Mouse (Mus musculus) hindbrain, embryonic 10.5 days (tissue): Measurements from ENCODE around the gene Tff1. TPM values are rescaled to one million over a fixed set of nuclear protein-coding genes. Genes with fewer than 3 reads are reported as not detected.

Source experiments
- DNase-seq: peaks from one replicate; pipeline ENCODE4 v3.0.0-alpha.2; 2017; ENCODE audit warnings: low spot score
- H3K27ac ChIP-seq: fragments of 300-500 bp; sonication (generic); 2 replicates; pipeline ENCODE4 v1.5.1; 2016; ENCODE audit warnings: mild to moderate bottlenecking, moderate library complexity
- H3K27me3 ChIP-seq: fragments of 300-500 bp; sonication (generic); 2 replicates; pipeline ENCODE4 v1.6.1; 2016; ENCODE audit warnings: mild to moderate bottlenecking; ENCODE audit not compliant: poor library complexity, insufficient read depth, severe bottlenecking
- H3K36me3 ChIP-seq: fragments of 300-500 bp; sonication (generic); 2 replicates; pipeline ENCODE4 v1.6.1; 2016; ENCODE audit warnings: mild to moderate bottlenecking, moderate library complexity
- H3K4me1 ChIP-seq: fragments of 300-500 bp; sonication (generic); replicated peaks from 2 replicates; pipeline ENCODE4 v1.6.1; 2016; ENCODE audit warnings: mild to moderate bottlenecking
- H3K4me3 ChIP-seq: fragments of 300-500 bp; sonication (generic); 2 replicates; pipeline ENCODE4 v1.5.1; 2016; ENCODE audit warnings: mild to moderate bottlenecking, moderate library complexity
- H3K9me3 ChIP-seq: fragments of 300-500 bp; sonication (generic); 2 replicates; pipeline ENCODE4 v1.6.1; 2016; ENCODE audit warnings: mild to moderate bottlenecking, moderate library complexity
- WGBS: fragments of 180-500 bp; shearing (Covaris S2); methylation state at CpG from one replicate; pipeline ENCODE4 v1.1.7; 2016; 5-methylcytosine and 5-hydroxymethylcytosine counted together
- polyA plus RNA-seq: library from polyadenylated mRNA; unstranded; fragments of >200 nt; fragmentation: Nextera tagmentation; extraction: Ambion mirVana; gene quantifications from 2 replicates; pipeline ENCODE4 v1.2.1, GENCODE M21; 2016

Tff1 gene
- polyA plus RNA-seq = not detected in 2 replicates

- 91% methylated on average over 6 of the region's 6 CpGs for WGBS
- H3K4me3 ChIP-seq = no peak within 1 kb of the TSS
- 0 out of 2 replicates have a peak, but pooled peaks cover under 1% of the 10 kb centered on the region for H3K4me1 ChIP-seq
- no peak for DNase-seq
- no peaks in the 10 kb centered on the region for H3K36me3 ChIP-seq
- no peaks in the 10 kb centered on the region for H3K9me3 ChIP-seq
- H3K27me3 ChIP-seq = no peaks in the 10 kb centered on the region
- no peak within 1 kb of the TSS for H3K27ac ChIP-seq
These were observed at the start of gene Tff1 for GRCm38 (mm10) chr17:31165127-31165526. Gene Tff1, minus strand, starts transcription at chr17:31165277.

DNA sequence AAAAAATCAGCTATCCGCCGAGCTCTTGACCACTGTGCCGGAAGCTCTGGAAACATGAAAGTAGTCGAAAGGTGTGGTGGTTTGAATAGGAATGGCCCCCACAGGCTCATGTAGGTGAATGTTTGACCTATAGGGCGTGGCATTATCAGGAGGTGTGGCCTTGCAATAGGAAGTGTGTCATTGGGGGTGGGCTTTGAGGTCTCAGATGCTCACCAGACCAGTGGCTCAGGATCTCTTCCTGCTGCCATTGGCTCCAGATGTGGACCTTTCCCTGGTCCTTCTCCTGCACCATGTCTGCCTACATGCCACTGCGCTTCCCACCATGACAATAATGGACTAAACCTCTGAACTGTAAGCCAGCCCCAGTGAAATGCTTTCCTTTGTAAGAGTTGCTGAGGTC lies 46.8 kb upstream of the Tff1 start:
- no peak for DNase-seq
- H3K27ac ChIP-seq = no peak overlapping the region
- WGBS = 90% methylated on average over 6 of the region's 6 CpGs
- no peaks in the 10 kb centered on the region for H3K27me3 ChIP-seq
- H3K9me3 ChIP-seq = no peaks in the 10 kb centered on the region
- H3K4me3 ChIP-seq = no peak overlapping the region
- no peaks in the 10 kb centered on the region for H3K36me3 ChIP-seq
- H3K4me1 ChIP-seq = peaks cover 16% of the 10 kb centered on the region

DNA sequence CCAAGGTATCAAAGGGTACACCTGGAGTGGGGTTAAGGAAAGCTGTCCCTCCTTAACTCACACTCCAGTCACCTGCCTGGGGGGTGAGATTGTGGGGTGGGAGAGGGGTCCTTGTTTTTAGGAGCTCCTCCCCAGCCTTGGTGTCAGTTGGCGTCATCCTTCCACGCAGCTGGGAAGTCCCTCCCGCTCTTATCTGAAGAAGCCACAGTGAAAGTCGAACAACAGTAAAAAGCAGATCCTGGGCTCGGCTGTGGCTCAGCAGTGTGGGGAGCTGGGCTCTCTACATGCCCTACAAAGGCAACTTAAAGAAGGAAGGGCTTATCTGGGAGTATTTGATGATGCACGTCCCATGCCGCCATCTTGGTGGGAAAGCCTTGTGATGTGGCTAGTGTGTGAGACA lies 45.2 kb upstream of the Tff1 start:
- Histone ChIP-seq H3K4me1 (0 out of 2 replicates have a peak, but pooled peaks cover 3% of the 10 kb centered on the region), H3K4me3 (no peak overlapping the region), H3K27ac (no peak overlapping the region), H3K27me3 (no peaks in the 10 kb centered on the region), H3K36me3 (no peaks in the 10 kb centered on the region), H3K9me3 (no peaks in the 10 kb centered on the region)
- no peak for DNase-seq
- 92% methylated on average over 7 of the region's 7 CpGs for WGBS

DNA sequence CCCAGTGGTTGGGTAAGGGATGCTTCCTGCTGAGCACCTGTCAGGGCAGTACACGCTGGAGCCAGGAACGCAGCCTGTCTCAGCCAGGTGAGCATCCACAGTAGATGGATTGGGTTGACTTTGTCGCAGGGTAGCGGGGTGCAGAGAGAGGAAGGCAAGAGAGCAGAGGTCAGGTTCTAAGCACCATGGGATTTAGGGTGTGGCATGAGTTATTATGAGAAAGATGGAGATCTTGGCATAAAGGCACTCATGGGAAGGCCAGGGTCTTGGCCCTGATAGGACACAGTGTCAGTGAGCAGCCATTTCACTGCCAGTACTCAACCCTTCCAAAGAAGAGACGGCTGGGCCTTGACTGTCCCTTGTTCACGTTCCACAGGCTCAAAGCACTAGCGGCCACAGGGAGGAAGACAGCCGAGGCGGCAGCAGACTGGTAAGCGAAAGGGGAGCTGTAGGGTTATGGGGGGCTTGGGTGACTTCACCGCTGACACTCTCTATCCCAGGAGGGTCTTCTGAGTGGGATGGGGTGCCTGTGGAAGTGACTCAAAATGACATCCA lies 44.4 kb upstream of the Tff1 start:
- Histone ChIP-seq H3K4me1 (no peaks in the 10 kb centered on the region), H3K36me3 (no peaks in the 10 kb centered on the region), H3K27ac (no peak overlapping the region), H3K27me3 (no peaks in the 10 kb centered on the region), H3K4me3 (no peak overlapping the region), H3K9me3 (no peaks in the 10 kb centered on the region)
- 89% methylated on average over 11 of the region's 11 CpGs for WGBS
- DNase-seq = no peak

- Histone ChIP-seq H3K27ac (no peak overlapping the region), H3K9me3 (no peaks in the 10 kb centered on the region), H3K36me3 (no peaks in the 10 kb centered on the region), H3K4me1 (no peaks in the 10 kb centered on the region), H3K27me3 (no peaks in the 10 kb centered on the region), H3K4me3 (no peak overlapping the region)
- DNase-seq = no peak
- WGBS = 90% methylated on average over 8 of the region's 8 CpGs
These were observed 43.6 kb upstream of the Tff1 start for GRCm38 (mm10) chr17:31208654-31209053.

DNA sequence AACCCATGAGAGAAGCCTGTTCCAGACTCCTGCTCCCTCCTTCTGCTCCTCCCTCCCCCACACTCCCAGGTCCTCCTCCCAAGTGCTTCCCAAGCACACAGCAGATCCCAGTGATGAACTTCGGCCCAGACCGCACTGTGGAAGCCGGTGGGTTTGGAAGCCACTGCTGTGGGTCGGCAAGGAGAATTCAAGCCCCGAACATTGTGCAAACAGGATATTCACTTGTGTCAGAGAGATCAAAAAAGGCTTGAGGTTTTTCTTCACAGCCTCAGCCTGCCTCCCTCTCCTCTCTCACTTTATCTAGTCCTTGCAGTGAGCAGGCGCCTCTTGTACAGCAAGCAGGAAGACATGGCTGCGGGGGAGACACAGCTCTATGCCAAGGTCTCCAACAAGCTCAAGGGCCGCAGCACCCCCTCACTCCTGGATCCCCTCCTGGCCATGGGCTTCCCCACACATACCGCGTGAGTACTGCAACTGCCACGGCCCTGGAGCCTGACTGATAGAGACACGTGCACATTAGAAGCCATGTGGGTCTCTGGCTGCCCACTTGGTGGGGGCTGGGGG lies 42.8 kb upstream of the Tff1 start, which contains the start of gene Ubash3a:
Gene Ubash3a, plus strand, starts transcription at position 103 of the 564 bp plus-strand sequence.
- Histone ChIP-seq H3K4me3 (no peak within 1 kb of the TSS), H3K4me1 (no peaks in the 10 kb centered on the region)
- 83% methylated on average over 12 of the region's 12 CpGs for WGBS

GRCm38 (mm10) chr17:31198877-31199276 lies 33.8 kb upstream of the Tff1 start, which contains the start of gene Tmprss3:
Gene Tmprss3, minus strand, starts transcription at chr17:31198977.
- WGBS = 90% methylated on average over 11 of the region's 11 CpGs
- Histone ChIP-seq H3K27me3 (no peaks in the 10 kb centered on the region), H3K27ac (no peak within 1 kb of the TSS), H3K4me3 (no peak within 1 kb of the TSS), H3K36me3 (no peaks in the 10 kb centered on the region), H3K9me3 (no peaks in the 10 kb centered on the region), H3K4me1 (peaks cover 11% of the 10 kb centered on the region)
- no peak for DNase-seq

More for the DNA sequence above, 42.8 kb upstream of the Tff1 start, which contains the start of gene Ubash3a:
- H3K9me3 ChIP-seq = no peaks in the 10 kb centered on the region
- no peak for DNase-seq
- H3K36me3 ChIP-seq = no peaks in the 10 kb centered on the region
- H3K27me3 ChIP-seq = no peaks in the 10 kb centered on the region
- H3K27ac ChIP-seq = no peak within 1 kb of the TSS

DNA sequence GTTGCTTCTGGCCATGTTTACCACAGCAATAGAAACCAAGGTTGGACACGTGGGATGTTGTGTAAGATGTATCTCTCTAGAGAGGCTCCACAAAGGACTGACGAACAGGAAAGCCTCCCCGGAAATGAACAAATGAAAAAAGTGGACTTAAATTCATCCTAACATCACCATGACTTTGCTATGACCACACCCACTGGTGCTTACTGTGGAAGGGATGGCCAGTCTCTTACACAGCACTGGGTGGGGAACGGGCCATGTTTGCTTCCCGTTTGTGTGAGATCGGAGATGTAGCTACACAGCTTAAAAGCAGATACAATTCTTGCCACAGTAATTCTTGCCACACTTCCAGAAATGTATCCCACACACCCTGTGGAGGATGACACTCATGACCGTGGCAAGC lies 31.2 kb upstream of the Tff1 start:
- WGBS = 91% methylated on average over 7 of the region's 7 CpGs
- Histone ChIP-seq H3K36me3 (no peaks in the 10 kb centered on the region), H3K27me3 (no peaks in the 10 kb centered on the region)

GRCm38 (mm10) chr17:31195207-31195606 lies 30.1 kb upstream of the Tff1 start:
- WGBS = 90% methylated on average over 6 of the region's 6 CpGs
- H3K4me3 ChIP-seq = no peak overlapping the region
- H3K9me3 ChIP-seq = no peaks in the 10 kb centered on the region
- no peak overlapping the region for H3K27ac ChIP-seq
- DNase-seq = no peak
- no peaks in the 10 kb centered on the region for H3K27me3 ChIP-seq
- peaks cover 29% of the 10 kb centered on the region for H3K4me1 ChIP-seq
- H3K36me3 ChIP-seq = no peaks in the 10 kb centered on the region

More for the DNA sequence above, 31.2 kb upstream of the Tff1 start:
- Histone ChIP-seq H3K4me1 (peaks cover 29% of the 10 kb centered on the region), H3K4me3 (no peak overlapping the region), H3K9me3 (no peaks in the 10 kb centered on the region), H3K27ac (no peak overlapping the region)
- no peak for DNase-seq

DNA sequence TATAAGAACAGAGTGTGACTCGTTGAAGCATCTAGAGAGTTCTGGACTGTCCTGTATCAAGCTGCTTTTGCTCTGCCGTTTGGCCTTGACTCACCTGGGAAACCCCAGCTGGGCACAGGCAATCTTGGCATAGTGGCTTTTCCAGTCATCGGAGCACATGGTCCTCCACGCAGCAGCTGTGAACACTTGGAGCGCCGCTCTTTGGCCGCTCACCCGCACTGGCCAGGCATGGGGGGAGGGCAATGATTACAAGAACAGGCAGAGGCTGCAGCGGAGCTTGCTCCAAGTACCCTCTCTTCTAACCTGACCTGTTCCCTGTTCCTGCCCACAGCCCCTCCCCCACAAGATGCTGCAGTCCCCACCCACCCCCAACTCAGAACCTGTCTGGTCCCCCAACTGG lies 28.3 kb upstream of the Tff1 start:
- WGBS = 88% methylated on average over 9 of the region's 9 CpGs
- H3K27me3 ChIP-seq = no peaks in the 10 kb centered on the region
- no peak for DNase-seq
- H3K36me3 ChIP-seq = no peaks in the 10 kb centered on the region
- no peaks in the 10 kb centered on the region for H3K9me3 ChIP-seq
- 0 out of 2 replicates have a peak overlapping the region, but pooled peaks have one; percentile 0 for H3K27ac ChIP-seq
- no peak overlapping the region for H3K4me3 ChIP-seq
- peaks cover 26% of the 10 kb centered on the region for H3K4me1 ChIP-seq

DNA sequence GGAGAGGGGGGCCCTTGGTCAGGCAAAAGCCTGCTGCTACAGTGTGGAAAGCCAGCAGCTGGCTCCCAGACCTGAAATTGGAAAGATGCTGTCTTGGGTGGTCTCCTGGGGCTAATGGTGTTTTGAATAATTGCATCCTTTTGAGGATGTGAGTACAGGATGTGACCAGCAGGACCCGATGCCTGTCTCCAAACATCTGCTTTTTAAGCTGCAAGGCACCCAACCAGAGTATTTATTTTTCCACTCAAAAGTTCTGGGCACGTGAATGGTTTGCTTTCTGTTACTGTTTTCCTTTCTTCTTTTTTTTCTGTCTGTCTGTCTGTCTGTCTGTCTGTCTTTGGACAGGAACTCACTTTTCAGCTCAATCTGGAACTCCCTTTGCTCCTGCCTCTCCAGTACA lies 27.6 kb upstream of the Tff1 start:
- Histone ChIP-seq H3K9me3 (no peaks in the 10 kb centered on the region), H3K27me3 (no peaks in the 10 kb centered on the region), H3K27ac (0 out of 2 replicates have a peak overlapping the region, but pooled peaks have one; percentile 0), H3K4me3 (no peak overlapping the region), H3K4me1 (peaks cover 26% of the 10 kb centered on the region), H3K36me3 (no peaks in the 10 kb centered on the region)
- DNase-seq = no peak
- 53% methylated on average over 2 of the region's 2 CpGs for WGBS

GRCm38 (mm10) chr17:31191825-31192224 lies 26.7 kb upstream of the Tff1 start:
- Histone ChIP-seq H3K27me3 (no peaks in the 10 kb centered on the region), H3K4me3 (no peak overlapping the region), H3K4me1 (peaks cover 26% of the 10 kb centered on the region), H3K36me3 (no peaks in the 10 kb centered on the region), H3K27ac (no peak overlapping the region; the same call in 1 of the 2 replicates), H3K9me3 (0 out of 2 replicates have a peak, but pooled peaks cover under 1% of the 10 kb centered on the region)
- DNase-seq = no peak
- 79% methylated on average over 8 of the region's 8 CpGs for WGBS

DNA sequence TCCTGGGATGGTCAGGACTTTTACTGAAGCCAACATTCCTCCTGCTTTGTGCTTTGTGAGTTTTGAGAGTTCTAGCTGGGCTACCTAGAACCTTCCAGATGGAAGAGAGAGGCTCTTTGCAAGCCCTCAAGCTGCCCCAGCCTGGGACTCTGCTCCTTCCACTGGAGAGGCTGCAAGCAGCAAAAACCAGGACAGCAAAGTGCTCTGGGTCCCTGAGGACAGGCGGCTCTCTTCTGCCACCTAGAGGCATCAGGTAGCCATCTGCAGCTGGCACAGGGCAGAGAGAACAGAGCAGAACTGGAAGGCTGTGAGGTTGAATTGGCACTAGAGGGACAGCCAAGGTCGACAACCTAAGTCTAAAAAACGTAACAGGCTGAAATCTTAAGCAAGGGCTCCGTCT lies 22.3 kb upstream of the Tff1 start:
- WGBS = 29% methylated on average over 4 of the region's 4 CpGs
- peak; percentile 65 for DNase-seq
- no peak overlapping the region for H3K27ac ChIP-seq
- H3K36me3 ChIP-seq = no peaks in the 10 kb centered on the region
- H3K27me3 ChIP-seq = no peaks in the 10 kb centered on the region
- no peak overlapping the region for H3K4me3 ChIP-seq
- 0 out of 2 replicates have a peak, but pooled peaks cover 4% of the 10 kb centered on the region for H3K9me3 ChIP-seq
- peaks cover 8% of the 10 kb centered on the region; the same call in 1 of the 2 replicates for H3K4me1 ChIP-seq
